Mouse (Mus musculus) T-helper 1 cell (primary cell): ENCODE data around the gene Kif16b.

Source experiments
- in situ Hi-C: fragments of 300-600 bp; cut with MboI, MseI; formaldehyde crosslinking; loops from one replicate; pipeline ENCODE4 v1.15.1; 2025; ENCODE audit warnings: high pct_unique_total_duplicates

Gene Kif16b

DNA sequence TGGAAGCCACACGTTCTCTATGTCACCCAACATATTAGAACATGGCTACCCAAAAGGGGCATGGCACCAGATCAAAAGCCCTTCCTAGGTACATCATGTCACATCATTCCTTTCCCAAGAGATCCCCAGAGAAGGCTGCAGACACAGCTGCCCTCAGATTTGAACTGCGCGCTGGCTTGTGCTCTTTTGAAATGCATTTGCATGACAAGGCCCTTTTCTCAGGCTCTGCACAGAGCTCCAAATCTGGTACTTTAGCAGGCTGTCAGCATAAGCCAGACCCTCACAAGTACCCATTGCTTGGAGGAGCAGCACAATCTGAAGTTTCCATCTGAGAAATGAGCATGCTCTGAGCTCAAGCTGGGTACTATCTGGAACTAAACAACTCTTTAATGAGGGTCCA lies 165.6 kb downstream of the Kif16b start:
- in situ Hi-C loops, result no loop called here

DNA sequence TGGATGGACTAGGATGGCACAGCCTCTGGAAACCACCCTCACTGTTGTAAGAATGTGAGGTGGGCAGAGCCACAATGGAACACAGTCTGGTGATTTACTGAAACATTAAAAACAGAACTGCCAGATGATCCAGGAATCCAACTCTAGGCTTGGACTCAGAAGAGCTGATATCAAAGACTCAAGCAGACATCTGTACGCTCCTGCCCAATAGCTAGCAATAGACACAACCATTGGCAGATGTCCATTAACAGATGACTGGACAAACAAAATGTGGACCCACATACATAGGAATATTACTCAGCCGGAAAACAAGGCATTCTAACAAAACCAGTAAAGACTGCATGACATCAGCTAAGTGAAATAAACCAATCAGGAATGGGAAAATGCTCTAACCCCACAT lies 167.3 kb downstream of the Kif16b start:
- in situ Hi-C loops, result no loop called here

DNA sequence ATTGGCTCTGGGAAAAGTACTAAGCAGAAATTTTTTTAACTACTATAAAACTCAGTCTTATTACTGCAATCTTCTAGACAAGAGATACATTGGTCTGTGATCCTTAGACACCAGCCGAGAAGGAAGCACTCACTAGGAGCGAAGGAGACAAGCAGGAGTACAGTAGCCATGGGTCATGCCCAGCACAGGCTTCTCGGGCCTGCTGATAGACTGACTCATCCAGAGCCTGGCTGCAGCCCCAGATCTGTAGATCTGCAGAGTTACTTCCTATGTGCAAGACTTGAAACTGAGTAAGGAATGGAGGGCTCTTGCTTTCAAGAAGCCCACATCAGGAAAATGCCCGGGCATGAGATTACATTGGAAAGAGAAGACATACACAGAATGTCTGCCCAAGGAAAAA lies 169.0 kb downstream of the Kif16b start:
- in situ Hi-C loops, result no loop called here

DNA sequence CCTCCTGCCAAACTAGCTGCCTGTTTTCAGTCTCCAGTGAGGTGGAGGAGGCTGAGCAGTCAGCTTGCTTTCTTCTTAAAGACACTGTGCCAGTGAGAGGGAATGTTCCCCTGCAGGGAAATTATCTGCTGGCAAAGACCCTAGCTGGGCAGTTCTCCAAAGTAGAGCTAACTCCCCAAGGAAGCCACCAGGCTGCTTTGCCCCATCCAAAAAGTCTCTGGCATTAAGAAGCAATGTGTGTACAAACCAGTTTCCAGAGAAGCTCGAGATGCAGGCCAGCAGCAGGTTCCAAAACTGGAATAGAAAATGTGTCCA lies 169.6 kb downstream of the Kif16b start:
- in situ Hi-C loops, result no loop called here

DNA sequence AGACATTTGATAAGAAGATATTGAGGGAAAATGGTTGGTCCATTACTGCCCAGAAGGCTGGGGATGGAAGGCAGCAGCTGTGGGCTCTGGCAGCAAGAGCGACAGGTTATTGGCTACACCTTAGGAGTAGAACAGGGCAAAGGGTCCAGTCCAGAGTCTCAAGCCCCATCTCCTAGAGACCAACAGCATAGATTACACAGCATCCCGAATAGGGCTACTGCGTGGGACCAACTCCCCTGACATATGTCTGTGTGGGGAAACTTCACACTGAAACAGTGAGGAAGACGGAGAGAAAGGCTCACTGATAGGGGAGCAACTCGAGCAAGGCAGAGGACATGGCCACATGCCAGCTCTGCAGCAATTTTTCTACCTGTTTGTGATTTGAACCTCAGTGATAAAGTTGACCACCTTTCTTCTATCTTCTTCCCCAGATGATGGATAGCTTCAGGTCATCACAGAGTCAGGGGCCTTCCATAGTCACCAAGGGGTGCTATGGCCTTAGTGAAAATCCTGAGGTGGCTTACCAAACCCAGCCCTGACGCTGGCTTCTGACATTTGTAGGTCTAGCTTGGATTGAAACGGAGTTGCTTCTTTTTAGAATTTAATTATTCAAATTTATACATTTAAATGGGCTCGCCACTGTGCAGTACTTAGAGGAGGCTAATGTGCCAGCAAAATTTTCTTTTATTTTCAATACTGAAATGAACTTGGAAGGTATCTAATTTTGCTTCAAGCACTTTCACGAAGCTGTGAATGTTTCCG lies 170.1 kb downstream of the Kif16b start:
- in situ Hi-C loops, result no loop called here

DNA sequence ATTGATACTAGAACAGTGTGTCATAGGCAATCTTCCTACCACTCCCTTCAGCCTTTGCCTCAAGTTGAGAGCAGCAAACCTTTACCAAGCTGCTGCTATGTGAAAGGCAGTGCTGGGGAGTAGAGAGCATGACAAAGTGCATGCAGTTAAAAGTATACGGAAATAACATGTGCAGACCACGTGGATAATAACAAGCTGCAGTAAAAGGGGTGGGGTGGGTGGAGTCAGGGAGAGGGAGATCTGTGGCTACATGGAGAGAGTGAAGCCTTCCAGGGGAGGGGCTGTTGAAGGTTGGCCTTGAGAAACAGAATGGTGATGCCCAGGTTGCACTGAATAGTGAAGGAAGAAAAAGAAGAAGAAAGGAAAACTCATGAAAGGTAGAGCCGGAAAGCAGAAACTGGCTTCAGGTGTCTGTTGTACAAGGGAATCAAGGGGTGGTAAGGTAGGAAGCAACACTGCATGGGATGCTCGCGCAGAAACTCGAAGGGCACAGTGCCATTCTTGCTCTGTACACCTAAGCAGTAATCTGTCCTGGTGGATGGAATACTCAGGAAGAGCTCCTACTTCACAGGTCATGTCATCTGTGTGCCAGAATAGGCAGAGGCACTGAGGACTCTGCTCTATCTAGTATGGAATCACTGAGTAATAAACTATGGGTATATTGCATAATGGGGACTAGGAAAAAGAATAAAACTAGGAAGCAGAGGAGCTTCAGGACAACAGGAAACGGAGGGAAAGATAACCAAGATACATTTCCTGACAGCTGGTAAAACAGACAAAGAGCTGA lies 176.9 kb downstream of the Kif16b start:
- in situ Hi-C loops, result no loop called here

DNA sequence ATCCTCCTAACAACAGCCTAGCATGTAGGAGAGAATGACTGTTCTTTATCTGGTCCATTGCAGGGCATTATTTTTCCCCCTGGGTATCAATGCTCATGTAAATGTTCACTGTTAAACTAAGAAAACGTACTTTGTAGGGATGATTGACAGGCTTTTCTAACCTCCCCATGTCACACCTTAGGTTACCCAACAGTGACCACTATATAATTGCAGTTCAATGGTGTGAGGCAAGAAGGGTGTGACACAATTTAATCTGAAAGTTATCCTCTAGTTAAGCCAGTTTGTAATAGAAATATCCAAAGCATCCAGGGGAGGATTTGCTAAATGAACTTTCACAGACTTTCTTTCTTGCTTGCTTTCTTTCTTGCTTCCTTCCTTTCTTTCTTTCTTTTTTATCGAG lies 181.2 kb downstream of the Kif16b start:
- in situ Hi-C loops, result no loop called here

DNA sequence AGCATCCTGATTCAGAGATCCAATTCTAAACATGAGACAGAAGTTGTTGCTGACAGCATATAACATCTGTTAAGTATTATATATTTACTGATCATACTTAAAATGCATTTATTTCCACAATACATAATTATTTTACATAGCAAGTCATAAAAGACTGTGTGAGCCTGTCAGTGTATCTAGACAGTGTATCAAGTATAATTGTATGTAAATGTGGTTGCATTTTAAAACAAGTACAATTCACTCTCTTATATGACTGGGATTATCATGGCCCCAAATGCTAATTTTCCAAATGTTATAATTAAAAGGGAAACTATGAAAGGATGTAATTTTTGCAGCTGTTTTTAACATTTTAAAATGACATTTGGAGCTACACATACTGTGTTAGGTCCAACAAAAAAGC lies 182.3 kb downstream of the Kif16b start:
- in situ Hi-C loops, result no loop called here

DNA sequence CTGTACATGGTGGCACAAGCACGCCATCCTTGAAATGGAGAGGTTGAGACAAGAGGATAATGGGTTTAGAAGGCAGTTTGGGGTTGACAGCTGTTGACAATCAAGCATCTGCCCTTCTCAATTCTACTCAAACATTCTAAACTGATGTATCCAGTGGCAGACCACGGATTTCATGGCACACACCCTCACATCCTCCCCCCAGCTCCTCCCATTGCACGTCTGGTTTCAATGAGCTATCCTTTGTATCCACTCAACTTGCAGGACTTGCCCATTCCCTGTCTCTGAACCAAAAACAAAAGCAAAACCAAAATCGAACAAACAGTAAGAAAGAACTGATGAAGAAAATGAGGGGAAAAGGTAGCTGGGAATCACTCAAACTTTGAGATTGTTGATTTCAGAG lies 183.7 kb downstream of the Kif16b start:
- in situ Hi-C loops, result no loop called here

DNA sequence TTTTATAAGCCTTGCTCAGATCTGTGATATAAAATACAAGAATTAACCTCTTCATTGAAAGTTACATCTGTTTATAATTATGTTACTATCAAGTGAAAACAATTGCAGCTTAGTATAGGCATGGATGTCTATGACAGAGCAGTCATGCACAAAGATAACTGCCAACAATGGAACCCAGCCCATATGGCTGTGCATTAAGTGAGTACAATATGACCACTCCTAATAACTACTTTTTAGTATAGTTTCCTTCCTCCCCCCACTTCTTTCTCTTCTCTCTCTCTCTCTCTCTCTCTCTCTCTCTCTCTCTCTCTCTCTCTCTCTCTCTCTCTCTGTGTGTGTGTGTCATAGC lies 185.4 kb downstream of the Kif16b start:
- in situ Hi-C loops, result no loop called here

DNA sequence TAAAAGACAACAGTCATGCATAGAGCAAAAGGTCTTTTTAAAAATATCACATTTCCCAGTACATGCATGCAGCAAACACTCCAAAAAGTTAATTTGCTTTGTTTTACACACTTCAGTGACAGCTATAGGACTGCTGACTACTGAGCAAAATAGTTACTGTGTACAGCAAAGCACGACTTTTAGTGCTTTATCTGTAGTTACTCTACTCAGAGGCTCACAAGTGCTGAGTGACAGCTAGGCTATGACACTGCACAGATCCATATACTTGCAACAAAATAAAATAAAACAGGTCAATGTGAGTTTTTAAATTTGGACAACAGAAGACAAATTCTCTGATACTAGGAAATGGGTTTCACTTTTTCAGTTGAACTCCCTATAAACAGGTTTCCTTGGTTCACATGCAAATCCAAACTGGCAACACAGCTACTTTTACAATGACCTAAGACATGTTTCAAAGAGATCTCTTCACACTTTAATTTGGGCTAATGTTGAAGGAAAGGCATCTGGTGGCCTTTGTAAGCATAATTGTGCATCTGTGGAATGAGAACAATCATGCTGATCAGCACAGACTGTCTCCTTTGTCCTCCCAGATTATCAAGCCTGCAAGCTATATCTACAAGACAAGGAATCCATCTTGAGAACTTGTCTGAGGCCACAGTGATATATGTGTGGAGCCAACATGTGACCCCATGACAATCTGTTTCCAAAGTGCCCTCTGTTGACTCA lies 186.0 kb downstream of the Kif16b start:
- in situ Hi-C loops, result no loop called here

DNA sequence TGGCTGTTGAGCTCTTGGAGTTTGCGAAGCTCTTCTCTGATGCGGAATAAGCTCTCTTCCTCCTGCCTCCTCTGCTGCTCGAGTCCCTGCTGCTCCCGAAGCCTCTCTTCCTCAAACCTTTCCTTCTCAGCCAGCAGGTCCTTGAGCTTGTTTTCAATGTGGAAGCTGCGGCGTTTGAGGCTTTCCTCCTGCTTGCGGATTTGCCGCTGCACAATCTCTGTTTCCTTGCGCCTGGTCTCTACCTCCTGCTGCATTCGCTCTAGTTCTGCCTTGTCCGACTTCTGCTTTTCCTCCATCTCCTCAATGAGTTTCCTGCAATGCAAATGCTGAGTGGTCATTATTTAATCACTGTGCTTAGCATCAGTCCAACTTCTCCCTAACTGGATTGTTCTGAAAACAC lies 188.6 kb downstream of the Kif16b start:
- in situ Hi-C loops, result no loop called here

DNA sequence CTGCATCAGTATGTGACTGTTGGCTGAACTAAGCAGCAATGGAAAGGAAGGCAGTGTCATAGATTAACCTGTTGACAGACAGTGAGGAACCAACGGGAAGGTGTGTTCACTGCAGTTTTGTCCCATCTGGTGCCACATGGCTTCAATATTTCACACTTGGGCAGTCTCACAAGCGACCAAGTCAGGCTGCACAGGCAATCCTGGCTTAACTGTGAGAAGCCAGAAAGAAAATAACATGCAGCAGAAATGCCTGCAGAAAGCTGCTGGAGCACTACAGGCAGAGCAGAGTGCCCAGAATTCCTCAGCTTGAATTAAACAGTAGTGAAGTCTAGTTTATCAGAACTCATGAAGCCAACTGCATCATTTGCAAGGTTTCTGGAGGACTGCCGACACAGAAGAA lies 192.0 kb downstream of the Kif16b start:
- in situ Hi-C loops, result no loop called here

DNA sequence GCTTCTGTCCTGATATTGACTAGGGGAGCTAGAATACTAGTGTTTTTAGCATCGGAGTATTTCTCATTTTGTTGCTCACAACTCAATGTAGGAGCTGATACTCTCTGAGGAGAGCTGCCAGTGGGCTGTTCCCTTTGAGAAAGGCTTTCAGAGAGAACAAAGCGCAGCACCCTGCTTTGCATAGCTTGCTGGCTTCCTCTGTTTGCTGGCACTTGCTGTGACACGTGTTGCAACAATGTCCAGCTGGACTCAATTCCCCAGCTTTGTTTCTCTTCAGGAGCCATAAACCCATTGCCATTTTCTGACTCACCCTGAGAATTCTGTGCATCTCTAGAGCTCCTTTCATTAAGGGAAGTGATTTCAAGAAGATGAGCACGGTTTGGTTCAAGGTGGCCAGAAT lies 200.6 kb downstream of the Kif16b start:
- in situ Hi-C loops, result no loop called here

DNA sequence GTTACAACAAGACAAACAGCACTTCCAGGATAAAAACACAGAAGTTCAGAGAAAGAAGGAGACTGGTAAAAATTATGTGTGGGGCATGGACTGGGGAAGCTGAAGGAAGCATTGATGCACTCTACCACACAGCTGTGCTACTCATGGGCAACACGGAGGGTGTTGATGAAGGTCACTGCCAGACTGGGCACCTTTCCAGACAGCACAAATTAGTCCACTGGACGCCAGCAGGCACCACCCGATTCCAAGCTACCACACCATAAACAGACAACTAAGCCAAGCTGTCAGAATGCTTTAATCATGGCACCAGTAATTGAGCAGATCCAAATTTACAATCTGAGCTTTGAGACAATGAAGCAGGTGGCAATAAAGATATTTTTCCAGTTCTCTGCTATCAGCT lies 202.7 kb downstream of the Kif16b start:
- in situ Hi-C loops, result no loop called here

DNA sequence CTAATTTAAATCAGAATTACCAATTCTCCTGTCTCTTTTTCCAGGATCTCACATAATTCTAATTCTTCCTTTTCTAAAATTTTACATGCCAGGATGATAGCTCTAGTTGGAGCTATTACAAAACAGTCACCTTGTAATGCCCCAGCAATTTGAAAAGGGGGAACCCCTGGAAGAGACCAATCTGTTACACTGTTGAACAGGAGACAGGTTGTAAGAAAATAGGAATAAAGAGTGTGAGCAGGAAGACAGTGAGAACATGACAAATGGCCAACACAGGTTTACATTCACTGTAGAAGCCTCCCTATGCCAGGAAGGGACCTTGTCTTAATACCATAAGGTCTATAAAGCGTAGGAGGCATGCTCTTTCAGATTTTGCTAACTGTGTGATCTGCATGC lies 206.4 kb downstream of the Kif16b start:
- in situ Hi-C loops, result no loop called here

DNA sequence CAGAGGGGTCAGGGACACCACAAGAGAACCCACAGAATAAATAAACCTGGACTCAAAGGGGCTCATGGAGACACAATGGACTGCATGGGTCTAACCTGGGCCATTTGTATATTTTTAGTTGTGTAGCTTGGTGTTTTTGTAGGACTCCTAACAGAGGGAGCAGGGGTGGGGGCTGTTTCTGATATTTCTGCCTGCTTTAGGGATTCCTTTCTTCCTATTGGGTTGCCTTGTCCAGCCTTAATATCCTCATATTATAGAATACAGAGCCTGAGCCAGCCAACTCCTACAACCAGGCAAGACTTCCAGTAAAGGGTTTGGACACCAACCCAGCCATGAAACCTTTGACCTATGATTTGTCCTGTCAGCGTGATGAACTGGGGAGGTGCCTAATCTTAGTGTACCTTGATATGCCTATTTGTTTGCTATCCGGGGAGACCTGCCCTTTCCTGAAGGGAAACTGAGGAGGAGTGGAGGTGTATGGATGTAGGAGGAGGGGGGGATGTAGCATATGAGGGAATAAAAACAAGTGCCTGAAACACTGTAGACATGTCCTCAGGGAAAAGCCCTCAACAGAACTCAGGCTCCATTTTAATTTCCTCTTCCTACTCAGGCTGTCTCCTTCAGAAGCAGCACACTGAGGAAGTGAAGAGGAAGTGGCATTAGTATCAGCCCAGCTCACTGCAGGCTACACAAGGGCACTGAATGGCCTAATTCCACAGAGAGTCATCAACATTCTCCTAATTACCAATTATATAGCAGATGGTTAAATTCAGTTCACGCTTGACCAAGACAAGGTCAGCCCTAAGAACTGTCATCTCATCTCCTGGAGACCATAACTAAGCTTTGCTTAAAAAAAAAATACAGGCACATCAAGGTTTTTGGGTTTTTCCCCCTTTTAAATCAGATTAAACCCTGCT lies 207.1 kb downstream of the Kif16b start:
- in situ Hi-C loops, result no loop called here

DNA sequence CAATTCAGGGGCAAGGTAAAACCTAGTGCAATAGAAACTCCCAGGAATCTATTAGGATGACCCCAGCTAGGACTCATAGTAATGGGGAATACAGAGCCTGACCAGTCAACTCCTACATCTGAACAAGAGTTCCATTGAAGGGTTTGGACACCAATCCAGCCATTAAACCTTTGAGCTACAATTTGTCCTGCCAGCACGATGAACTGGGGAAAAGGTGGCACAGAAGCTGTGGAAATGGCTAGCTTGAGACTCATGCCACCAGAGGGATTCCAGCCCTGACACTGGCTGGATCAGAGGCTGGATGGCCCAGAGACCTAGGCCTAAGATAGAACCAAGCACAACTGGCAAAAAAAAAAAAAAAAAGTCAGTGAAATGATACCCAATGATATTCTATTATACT lies 207.9 kb downstream of the Kif16b start:
- in situ Hi-C loops, result no loop called here

DNA sequence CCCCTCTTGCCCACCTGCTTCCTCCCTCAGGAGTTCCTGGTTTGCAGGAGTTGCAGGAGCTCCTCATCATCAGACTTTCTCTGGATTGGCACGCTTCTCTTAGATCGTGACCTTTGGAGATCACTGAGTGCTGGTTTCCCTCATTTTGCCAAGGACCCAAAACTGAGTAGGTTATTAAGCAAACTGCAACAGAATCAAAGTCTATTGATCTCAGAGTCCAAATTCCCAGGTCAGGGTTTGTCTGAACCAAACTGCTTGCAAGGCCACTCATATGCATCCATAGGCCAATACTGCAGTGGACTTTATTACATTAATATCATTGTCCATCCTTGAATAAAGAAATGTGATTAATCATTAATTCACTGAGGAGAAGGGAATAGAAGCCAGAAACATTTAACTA lies 211.8 kb downstream of the Kif16b start:
- in situ Hi-C loops, result no loop called here

DNA sequence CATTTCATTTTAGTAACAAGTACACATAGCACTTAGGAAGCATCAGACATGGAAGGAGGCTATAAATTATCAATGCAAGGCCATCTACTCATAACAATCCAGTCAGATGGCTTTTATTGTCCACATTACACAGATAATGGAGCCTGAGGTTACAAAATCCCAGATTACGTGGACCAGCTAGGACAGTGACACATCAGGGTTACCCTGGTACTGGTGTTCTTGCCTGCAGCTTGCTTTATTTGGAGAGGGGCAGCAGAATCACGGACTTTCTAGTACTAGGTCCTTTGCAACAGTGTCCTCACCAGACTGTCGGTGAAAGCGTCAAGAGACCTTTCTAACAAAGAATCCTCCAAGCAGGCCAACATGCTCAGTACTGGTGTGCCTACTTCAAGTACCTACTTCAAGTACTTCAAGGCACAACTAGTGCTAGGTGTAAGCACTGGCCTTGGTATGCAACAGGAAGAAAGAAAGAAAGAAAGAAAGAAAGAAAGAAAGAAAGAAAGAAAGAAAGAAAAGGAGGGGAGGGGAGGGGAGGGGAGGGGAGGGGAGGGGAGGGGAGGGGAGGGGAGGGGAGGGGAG lies 213.3 kb downstream of the Kif16b start:
- in situ Hi-C loops, result no loop called here

DNA sequence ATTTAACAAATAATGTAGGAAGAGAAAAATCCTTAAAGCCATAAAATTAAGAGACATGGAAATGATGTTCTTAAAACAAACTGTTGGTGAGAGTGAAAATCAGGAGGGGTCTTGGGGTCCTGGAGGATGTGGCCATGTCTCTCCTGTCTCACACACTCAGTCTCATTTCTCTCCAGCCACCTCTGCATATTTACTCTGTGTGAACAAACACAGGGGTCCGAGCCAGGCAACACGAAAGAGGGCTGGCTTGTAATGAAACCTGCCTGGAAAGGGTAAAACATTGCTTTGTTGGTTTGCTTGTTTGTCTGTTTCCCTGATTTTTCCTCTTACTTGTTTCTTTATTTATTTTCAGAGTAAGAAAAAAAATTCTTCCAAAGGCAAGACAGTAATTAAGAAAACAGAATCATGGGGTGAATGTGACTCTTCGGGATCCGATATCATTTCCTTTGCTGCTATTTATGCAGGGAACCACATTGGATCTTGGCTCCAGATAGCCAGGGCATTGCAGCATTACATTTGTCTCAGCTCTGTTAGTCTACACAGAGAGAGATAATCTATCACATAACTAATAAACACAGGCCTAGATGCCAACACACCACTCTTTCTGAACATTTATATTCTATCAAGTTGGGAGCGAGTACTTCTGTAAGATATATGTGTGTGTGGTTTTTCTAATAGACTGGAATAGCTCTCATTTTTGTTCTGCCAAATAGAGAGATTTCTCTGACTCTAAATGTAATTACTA lies 218.2 kb downstream of the Kif16b start:
- in situ Hi-C loops, result no loop called here
